Mouse (Mus musculus) spleen, adult 2 months (tissue): ENCODE results near the gene Iqgap3. TPM values are rescaled to one million over a fixed set of nuclear protein-coding genes. Genes with fewer than 3 reads are reported as not detected.

Experiments
- DNase-seq, 2 experiments: peaks; one replicate each; pipeline versions ENCODE4 v3.0.0 to v3.0.0-alpha.2; 2012 to 2021; ENCODE audit warnings: low spot score in 2 of 2, low read depth in 1 of 2
- H3K27ac ChIP-seq: fragments of 200-500 bp; 2 replicates; pipeline ENCODE4 v1.5.1; 2012; ENCODE audit warnings: low read length, inconsistent platforms; ENCODE audit not compliant: insufficient read depth
- H3K27me3 ChIP-seq: fragments of 200-500 bp; 2 replicates; pipeline ENCODE4 v1.6.1; 2012; ENCODE audit warnings: mild to moderate bottlenecking, moderate library complexity, low read length, inconsistent platforms; ENCODE audit not compliant: control insufficient read depth, insufficient read depth
- H3K36me3 ChIP-seq: fragments of 200-500 bp; 2 replicates; pipeline ENCODE4 v1.6.1; 2012; ENCODE audit warnings: mild to moderate bottlenecking, low read length, inconsistent platforms; ENCODE audit not compliant: control insufficient read depth, insufficient read depth
- H3K4me1 ChIP-seq: fragments of 200-500 bp; 2 replicates; pipeline ENCODE4 v1.6.1; 2011; ENCODE audit warnings: inconsistent platforms; ENCODE audit not compliant: control insufficient read depth, insufficient read depth, insufficient read length
- H3K4me3 ChIP-seq: fragments of 200-500 bp; 2 replicates; pipeline ENCODE4 v1.5.1; 2011; ENCODE audit warnings: mild to moderate bottlenecking, inconsistent platforms; ENCODE audit not compliant: insufficient read depth, insufficient read length; ENCODE audit errors: extremely low read depth
- CTCF ChIP-seq: fragments of 200-500 bp; IDR thresholded peaks from 2 replicates; pipeline ENCODE4 v1.5.1; 2011; ENCODE audit warnings: mild to moderate bottlenecking, inconsistent platforms; ENCODE audit not compliant: insufficient read depth, insufficient read length, insufficient replicate concordance; ENCODE audit errors: extremely low read depth
- POLR2A ChIP-seq: fragments of 200-500 bp; IDR thresholded peaks from 2 replicates; pipeline ENCODE4 v1.6.1; 2011; ENCODE audit warnings: low read depth, low read length, inconsistent platforms
- WGBS: fragments of 180-500 bp; shearing (Covaris S2); methylation state at CpG from one replicate; pipeline ENCODE4 v1.1.7; 2018; 5-methylcytosine and 5-hydroxymethylcytosine counted together
- polyA plus RNA-seq: library from polyadenylated mRNA; depleted of rRNA; stranded (reverse); fragments of >200 nt; gene quantifications from 2 replicates; pipeline ENCODE4 v1.2.3, GENCODE M21; 2012

Iqgap3 gene
- polyA plus RNA-seq, 1 experiment: 4.3 TPM

GRCm38 (mm10) chr3:88057902-88058696, 23.7 kb upstream of the Iqgap3 start, which contains the start of gene Naxe:
Naxe (minus strand) TSS chr3:88058495.
- TF ChIP-seq CTCF (no peak), POLR2A (peak; percentile 67)
- peaks cover 3% of the 10 kb centered on the region; the same call in 1 of the 2 replicates for H3K4me1 ChIP-seq
- H3K27ac ChIP-seq: peak within 1 kb of the TSS; percentile 55; the same call in 1 of the 2 replicates
- peak within 1 kb of the TSS; percentile 96 for H3K4me3 ChIP-seq
- 1% methylated on average over 58 of the region's 60 CpGs for WGBS
- H3K27me3 ChIP-seq: no peaks in the 10 kb centered on the region
- DNase-seq: peak; percentile 66 to 80
- H3K36me3 ChIP-seq: peaks cover 4% of the 10 kb centered on the region

- TF ChIP-seq POLR2A (no peak), CTCF (no peak)
- Histone ChIP-seq H3K27ac (no peak overlapping the region), H3K4me3 (no peak overlapping the region), H3K4me1 (no peaks in the 10 kb centered on the region), H3K27me3 (no peaks in the 10 kb centered on the region; the same call in 1 of the 2 replicates), H3K36me3 (no peaks in the 10 kb centered on the region)
- no peak for DNase-seq
- WGBS: 59% methylated on average over 2 of the region's 2 CpGs
These were observed 13.4 kb upstream of the Iqgap3 start for GRCm38 (mm10) chr3:88068386-88068785.

DNA sequence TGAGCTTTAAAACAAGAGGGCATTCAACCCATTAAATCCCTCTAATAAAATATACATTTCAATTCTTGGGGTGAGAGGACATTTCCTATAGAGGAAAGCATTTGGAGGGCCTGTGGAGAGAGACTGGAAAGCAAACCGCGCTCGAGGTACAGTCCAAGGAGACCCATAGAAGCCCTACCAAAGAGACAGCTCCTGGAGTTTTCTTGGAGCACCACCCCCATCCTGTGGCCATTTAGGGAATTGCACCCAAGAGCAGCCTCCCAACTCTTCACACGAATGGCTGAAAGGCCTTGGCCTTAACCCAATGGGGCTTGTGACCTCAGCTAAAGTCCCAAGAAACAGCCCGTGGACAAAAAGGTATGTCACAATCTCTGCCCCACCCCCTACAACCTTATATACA, 10.0 kb upstream of the Iqgap3 start:
- H3K27me3 ChIP-seq: no peaks in the 10 kb centered on the region; the same call in 1 of the 2 replicates
- no peak overlapping the region for H3K27ac ChIP-seq
- no peaks in the 10 kb centered on the region for H3K4me1 ChIP-seq
- 2% methylated on average over 5 of the region's 5 CpGs for WGBS
- TF ChIP-seq POLR2A (no peak), CTCF (peak; percentile 90; the same call in 1 of the 2 replicates)
- H3K4me3 ChIP-seq: no peak overlapping the region
- no peaks in the 10 kb centered on the region for H3K36me3 ChIP-seq
- DNase-seq: peak; percentile 51 to 80

DNA sequence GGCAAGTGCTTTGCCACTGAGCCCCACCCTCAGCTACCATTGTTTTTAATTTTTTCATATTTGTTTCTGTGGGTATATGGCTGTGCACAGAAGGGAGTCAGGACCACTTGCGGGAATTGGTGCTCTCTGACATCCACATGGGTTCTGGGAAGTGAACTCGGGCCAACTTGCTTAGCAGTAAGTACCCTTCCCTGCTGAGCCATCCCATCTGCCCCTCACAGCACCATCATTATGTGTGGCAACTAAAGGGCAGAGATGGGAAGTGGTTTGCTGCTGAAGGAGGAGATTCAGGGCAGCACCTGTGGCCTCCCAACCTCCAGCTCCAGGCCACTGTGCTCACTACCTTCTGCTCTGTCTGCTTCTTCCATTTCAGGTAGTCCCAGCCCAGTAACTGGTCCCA, 8.1 kb upstream of the Iqgap3 start:
- Histone ChIP-seq H3K36me3 (no peaks in the 10 kb centered on the region), H3K4me1 (no peaks in the 10 kb centered on the region), H3K27me3 (no peaks in the 10 kb centered on the region), H3K4me3 (no peak overlapping the region), H3K27ac (no peak overlapping the region)
- no peak for DNase-seq
- TF ChIP-seq POLR2A: no peak
- TF ChIP-seq CTCF: no peak
- WGBS: 70% methylated on average over 2 of the region's 2 CpGs

GRCm38 (mm10) chr3:88074351-88074750, 7.4 kb upstream of the Iqgap3 start:
- TF ChIP-seq POLR2A: no peak
- TF ChIP-seq CTCF: no peak
- Histone ChIP-seq H3K4me3 (no peak overlapping the region), H3K27ac (no peak overlapping the region), H3K4me1 (no peaks in the 10 kb centered on the region), H3K27me3 (no peaks in the 10 kb centered on the region), H3K36me3 (no peaks in the 10 kb centered on the region)
- WGBS: 83% methylated on average over 2 of the region's 2 CpGs
- no peak for DNase-seq

- no peaks in the 10 kb centered on the region for H3K4me1 ChIP-seq
- H3K27ac ChIP-seq: no peak overlapping the region
- no peak for DNase-seq
- no peak for TF ChIP-seq POLR2A
- no peak for TF ChIP-seq CTCF
- no peak overlapping the region for H3K4me3 ChIP-seq
- H3K27me3 ChIP-seq: no peaks in the 10 kb centered on the region
- no peaks in the 10 kb centered on the region for H3K36me3 ChIP-seq
- WGBS: 80% methylated on average over 8 of the region's 8 CpGs
These were observed 7.0 kb upstream of the Iqgap3 start for GRCm38 (mm10) chr3:88074766-88075165.

GRCm38 (mm10) chr3:88077441-88077840, 4.3 kb upstream of the Iqgap3 start:
- 53% methylated on average over 8 of the region's 8 CpGs for WGBS
- Histone ChIP-seq H3K4me3 (no peak overlapping the region), H3K36me3 (no peaks in the 10 kb centered on the region), H3K27me3 (no peaks in the 10 kb centered on the region), H3K27ac (no peak overlapping the region), H3K4me1 (no peaks in the 10 kb centered on the region; the same call in 1 of the 2 replicates)
- TF ChIP-seq POLR2A (no peak), CTCF (no peak)
- no peak for DNase-seq
